Mouse (Mus musculus): ENCODE measurements around the gene Fam222b. TPM values are rescaled to one million over a fixed set of nuclear protein-coding genes. Genes with fewer than 3 reads are reported as not detected.

The Fam222b gene
- polyA plus RNA-seq, 1 experiment from 2014 or later, result 22.4 TPM

GRCm38 (mm10) chr11:78164924-78165760, 70.7 kb downstream of the Fam222b start, which contains the start of gene Traf4:
Gene Traf4 (minus strand): TSS chr11:78165589.
- peak; percentile 83 for ATAC-seq (replicated peaks; ENCODE audit: insufficient number of reproducible peaks, low FRiP score, low TSS enrichment)
- Histone ChIP-seq H3K27me3 (ENCODE audit: control insufficient read depth, insufficient read depth, low read length) (no peaks in the 10 kb centered on the region), H3K4me3 (ENCODE audit: low read depth, low read length) (peak within 1 kb of the TSS; percentile 99), H3K4me2 (peak within 1 kb of the TSS; percentile 96), H3K36me3 (ENCODE audit: control insufficient read depth, insufficient read depth, low read length) (peaks cover 16% of the 10 kb centered on the region), H3K4me1 (ENCODE audit: control insufficient read depth, insufficient read depth, low read length) (peaks cover 35% of the 10 kb centered on the region), H3K9ac (ENCODE audit: low read depth, low read length) (peak within 1 kb of the TSS; percentile 98), H3K9me3 (replicated peaks; ENCODE audit: control insufficient read depth, low read length) (no peaks in the 10 kb centered on the region), H3K27ac (ENCODE audit: low read depth, low read length) (peak within 1 kb of the TSS; percentile 97)
- under 1% methylated on average over 64 of the region's 78 CpGs for WGBS (ENCODE audit: insufficient replicate concordance)

GRCm38 (mm10) chr11:78165761-78166109, 71.3 kb downstream of the Fam222b start:
- H3K9me3 ChIP-seq (replicated peaks; ENCODE audit: control insufficient read depth, low read length), result no peaks in the 10 kb centered on the region
- H3K27ac ChIP-seq (ENCODE audit: low read depth, low read length), result peak overlapping the region; percentile 97
- peaks cover 10% of the 10 kb centered on the region for H3K36me3 ChIP-seq (ENCODE audit: control insufficient read depth, insufficient read depth, low read length)
- peaks cover 35% of the 10 kb centered on the region for H3K4me1 ChIP-seq (ENCODE audit: control insufficient read depth, insufficient read depth, low read length)
- peak overlapping the region; percentile 99 for H3K4me3 ChIP-seq (ENCODE audit: low read depth, low read length)
- H3K4me2 ChIP-seq, result peak overlapping the region; percentile 96
- ATAC-seq (replicated peaks; ENCODE audit: insufficient number of reproducible peaks, low FRiP score, low TSS enrichment), result no peak
- 5% methylated on average over 16 of the region's 16 CpGs for WGBS (ENCODE audit: insufficient replicate concordance)
- peak overlapping the region; percentile 73 for H3K9ac ChIP-seq (ENCODE audit: low read depth, low read length)
- H3K27me3 ChIP-seq (ENCODE audit: control insufficient read depth, insufficient read depth, low read length), result no peaks in the 10 kb centered on the region

- ATAC-seq (replicated peaks; ENCODE audit: insufficient number of reproducible peaks, low FRiP score, low TSS enrichment), result no peak
- Histone ChIP-seq H3K27ac (ENCODE audit: low read depth, low read length) (peak overlapping the region; percentile 97), H3K9ac (ENCODE audit: low read depth, low read length) (peak overlapping the region; percentile 73), H3K27me3 (ENCODE audit: control insufficient read depth, insufficient read depth, low read length) (no peaks in the 10 kb centered on the region), H3K4me2 (peak overlapping the region; percentile 96), H3K9me3 (replicated peaks; ENCODE audit: control insufficient read depth, low read length) (no peaks in the 10 kb centered on the region), H3K4me3 (ENCODE audit: low read depth, low read length) (peak overlapping the region; percentile 99), H3K4me1 (ENCODE audit: control insufficient read depth, insufficient read depth, low read length) (peaks cover 35% of the 10 kb centered on the region), H3K36me3 (ENCODE audit: control insufficient read depth, insufficient read depth, low read length) (peaks cover 6% of the 10 kb centered on the region; the same call in 1 of the 2 replicates)
- 42% methylated on average over 4 of the region's 4 CpGs for WGBS (ENCODE audit: insufficient replicate concordance)
Measured at GRCm38 (mm10) chr11:78166161-78166560, 71.7 kb downstream of the Fam222b start.

- H3K9me3 ChIP-seq (replicated peaks; ENCODE audit: control insufficient read depth, low read length), result no peaks in the 10 kb centered on the region
- H3K9ac ChIP-seq (ENCODE audit: low read depth, low read length), result no peak overlapping the region
- no peaks in the 10 kb centered on the region for H3K27me3 ChIP-seq (ENCODE audit: control insufficient read depth, insufficient read depth, low read length)
- no peak overlapping the region for H3K27ac ChIP-seq (ENCODE audit: low read depth, low read length)
- no peak overlapping the region for H3K4me3 ChIP-seq (ENCODE audit: low read depth, low read length)
- H3K4me2 ChIP-seq, result no peak overlapping the region
- 0 out of 2 replicates have a peak, but pooled peaks cover 5% of the 10 kb centered on the region for H3K36me3 ChIP-seq (ENCODE audit: control insufficient read depth, insufficient read depth, low read length)
- H3K4me1 ChIP-seq (ENCODE audit: control insufficient read depth, insufficient read depth, low read length), result peaks cover 35% of the 10 kb centered on the region
- no peak for ATAC-seq (replicated peaks; ENCODE audit: insufficient number of reproducible peaks, low FRiP score, low TSS enrichment)
- WGBS (ENCODE audit: insufficient replicate concordance), result 55% methylated on average over 6 of the region's 6 CpGs
Measured at GRCm38 (mm10) chr11:78166640-78167039, 72.2 kb downstream of the Fam222b start.

GRCm38 (mm10) chr11:78167257-78167959, 72.9 kb downstream of the Fam222b start:
- Histone ChIP-seq H3K9me3 (replicated peaks; ENCODE audit: control insufficient read depth, low read length) (no peaks in the 10 kb centered on the region), H3K27ac (ENCODE audit: low read depth, low read length) (no peak overlapping the region), H3K4me2 (peak overlapping the region; percentile 10; the same call in 1 of the 2 replicates), H3K36me3 (ENCODE audit: control insufficient read depth, insufficient read depth, low read length) (no peaks in the 10 kb centered on the region), H3K27me3 (ENCODE audit: control insufficient read depth, insufficient read depth, low read length) (no peaks in the 10 kb centered on the region), H3K4me1 (ENCODE audit: control insufficient read depth, insufficient read depth, low read length) (peaks cover 30% of the 10 kb centered on the region), H3K9ac (ENCODE audit: low read depth, low read length) (no peak overlapping the region), H3K4me3 (ENCODE audit: low read depth, low read length) (no peak overlapping the region)
- WGBS (ENCODE audit: insufficient replicate concordance), result 89% methylated on average over 14 of the region's 14 CpGs
- no peak for ATAC-seq (replicated peaks; ENCODE audit: insufficient number of reproducible peaks, low FRiP score, low TSS enrichment)

GRCm38 (mm10) chr11:78168541-78169468, 74.3 kb downstream of the Fam222b start:
- H3K9ac ChIP-seq (ENCODE audit: low read depth, low read length), result peak overlapping the region; percentile 39; the same call in 1 of the 2 replicates
- 47% methylated on average over 19 of the region's 19 CpGs for WGBS (ENCODE audit: insufficient replicate concordance)
- peak overlapping the region; percentile 44 for H3K4me2 ChIP-seq
- H3K36me3 ChIP-seq (ENCODE audit: control insufficient read depth, insufficient read depth, low read length), result no peaks in the 10 kb centered on the region
- no peak overlapping the region for H3K27ac ChIP-seq (ENCODE audit: low read depth, low read length)
- no peak for ATAC-seq (replicated peaks; ENCODE audit: insufficient number of reproducible peaks, low FRiP score, low TSS enrichment)
- H3K4me1 ChIP-seq (ENCODE audit: control insufficient read depth, insufficient read depth, low read length), result peaks cover 16% of the 10 kb centered on the region
- peak overlapping the region; percentile 6; the same call in 1 of the 2 replicates for H3K4me3 ChIP-seq (ENCODE audit: low read depth, low read length)
- no peaks in the 10 kb centered on the region for H3K9me3 ChIP-seq (replicated peaks; ENCODE audit: control insufficient read depth, low read length)
- no peaks in the 10 kb centered on the region for H3K27me3 ChIP-seq (ENCODE audit: control insufficient read depth, insufficient read depth, low read length)

GRCm38 (mm10) chr11:78170306-78170705, 75.8 kb downstream of the Fam222b start:
- H3K9ac ChIP-seq (ENCODE audit: low read depth, low read length), result no peak overlapping the region
- 0 out of 2 replicates have a peak, but pooled peaks cover 11% of the 10 kb centered on the region for H3K4me1 ChIP-seq (ENCODE audit: control insufficient read depth, insufficient read depth, low read length)
- no peak overlapping the region for H3K4me3 ChIP-seq (ENCODE audit: low read depth, low read length)
- H3K9me3 ChIP-seq (replicated peaks; ENCODE audit: control insufficient read depth, low read length), result no peaks in the 10 kb centered on the region
- no peak for ATAC-seq (replicated peaks; ENCODE audit: insufficient number of reproducible peaks, low FRiP score, low TSS enrichment)
- WGBS (ENCODE audit: insufficient replicate concordance), result 89% methylated on average over 15 of the region's 15 CpGs
- H3K27me3 ChIP-seq (ENCODE audit: control insufficient read depth, insufficient read depth, low read length), result no peaks in the 10 kb centered on the region
- no peak overlapping the region for H3K4me2 ChIP-seq
- H3K27ac ChIP-seq (ENCODE audit: low read depth, low read length), result no peak overlapping the region
- H3K36me3 ChIP-seq (ENCODE audit: control insufficient read depth, insufficient read depth, low read length), result no peaks in the 10 kb centered on the region

GRCm38 (mm10) chr11:78171328-78171727, 76.9 kb downstream of the Fam222b start:
- Histone ChIP-seq H3K4me3 (ENCODE audit: low read depth, low read length) (no peak overlapping the region), H3K9ac (ENCODE audit: low read depth, low read length) (no peak overlapping the region), H3K4me2 (no peak overlapping the region), H3K27me3 (ENCODE audit: control insufficient read depth, insufficient read depth, low read length) (no peaks in the 10 kb centered on the region), H3K27ac (ENCODE audit: low read depth, low read length) (no peak overlapping the region), H3K36me3 (ENCODE audit: control insufficient read depth, insufficient read depth, low read length) (no peaks in the 10 kb centered on the region), H3K9me3 (replicated peaks; ENCODE audit: control insufficient read depth, low read length) (no peaks in the 10 kb centered on the region), H3K4me1 (ENCODE audit: control insufficient read depth, insufficient read depth, low read length) (0 out of 2 replicates have a peak, but pooled peaks cover 4% of the 10 kb centered on the region)
- WGBS (ENCODE audit: insufficient replicate concordance), result 77% methylated on average over 4 of the region's 4 CpGs
- no peak for ATAC-seq (replicated peaks; ENCODE audit: insufficient number of reproducible peaks, low FRiP score, low TSS enrichment)

Measured in heart, embryonic 11.5 days (tissue).